Mouse (Mus musculus): ENCODE results near the gene Macf1. TPM values are rescaled to one million over a fixed set of nuclear protein-coding genes. Genes with fewer than 3 reads are reported as not detected.

Macf1 gene
- polyA plus RNA-seq, 1 experiment, result 142 TPM

GRCm38 (mm10) chr4:123313010-123313409 lies 371.1 kb downstream of the Macf1 start:
- 24% methylated on average over 6 of the region's 6 CpGs for WGBS
- no peak overlapping the region for H3K27ac ChIP-seq (ENCODE audit: insufficient read depth, low read length)
- TF ChIP-seq CTCF (IDR thresholded peaks at IDR 0.05; ENCODE audit: extremely low read depth, insufficient read depth, insufficient read length, insufficient replicate concordance) (no peak), POLR2A (IDR thresholded peaks at IDR 0.05; ENCODE audit: low read depth, low read length) (no peak)
- no peak overlapping the region for H3K4me3 ChIP-seq (ENCODE audit: extremely low read depth, insufficient read depth, insufficient read length)
- DNase-seq (ENCODE audit: low read depth in 1 of 2, low spot score in 2 of 2), result no peak
- no peaks in the 10 kb centered on the region for H3K36me3 ChIP-seq (ENCODE audit: control insufficient read depth, insufficient read depth, low read length)
- H3K4me1 ChIP-seq (ENCODE audit: control insufficient read depth, insufficient read depth, insufficient read length), result peaks cover 2% of the 10 kb centered on the region; the same call in 1 of the 2 replicates
- no peaks in the 10 kb centered on the region for H3K27me3 ChIP-seq (ENCODE audit: control insufficient read depth, insufficient read depth, low read length)

- 50% methylated on average over 7 of the region's 7 CpGs for WGBS
- Histone ChIP-seq H3K27ac (ENCODE audit: insufficient read depth, low read length) (no peak overlapping the region), H3K4me1 (ENCODE audit: control insufficient read depth, insufficient read depth, insufficient read length) (peaks cover 2% of the 10 kb centered on the region; the same call in 1 of the 2 replicates), H3K36me3 (ENCODE audit: control insufficient read depth, insufficient read depth, low read length) (no peaks in the 10 kb centered on the region), H3K4me3 (ENCODE audit: extremely low read depth, insufficient read depth, insufficient read length) (no peak overlapping the region), H3K27me3 (ENCODE audit: control insufficient read depth, insufficient read depth, low read length) (no peaks in the 10 kb centered on the region)
- TF ChIP-seq POLR2A (IDR thresholded peaks at IDR 0.05; ENCODE audit: low read depth, low read length), result no peak
- peak in 1 of 2 experiments; percentile 11 for DNase-seq (ENCODE audit: low read depth in 1 of 2, low spot score in 2 of 2)
Measured at GRCm38 (mm10) chr4:123311845-123312244, 372.3 kb downstream of the Macf1 start.

- no peak for TF ChIP-seq CTCF (IDR thresholded peaks at IDR 0.05; ENCODE audit: extremely low read depth, insufficient read depth, insufficient read length, insufficient replicate concordance)
- no peak for TF ChIP-seq POLR2A (IDR thresholded peaks at IDR 0.05; ENCODE audit: low read depth, low read length)
- peaks cover 7% of the 10 kb centered on the region; the same call in 1 of the 2 replicates for H3K4me1 ChIP-seq (ENCODE audit: control insufficient read depth, insufficient read depth, insufficient read length)
Measured at GRCm38 (mm10) chr4:123308292-123308691, 375.9 kb downstream of the Macf1 start.

GRCm38 (mm10) chr4:123306999-123307398 lies 377.2 kb downstream of the Macf1 start:
- H3K27me3 ChIP-seq (ENCODE audit: control insufficient read depth, insufficient read depth, low read length), result no peaks in the 10 kb centered on the region
- no peak for DNase-seq (ENCODE audit: low read depth in 1 of 2, low spot score in 2 of 2)
- H3K4me3 ChIP-seq (ENCODE audit: extremely low read depth, insufficient read depth, insufficient read length), result no peak overlapping the region
- peaks cover 5% of the 10 kb centered on the region; the same call in 1 of the 2 replicates for H3K36me3 ChIP-seq (ENCODE audit: control insufficient read depth, insufficient read depth, low read length)
- TF ChIP-seq POLR2A (IDR thresholded peaks at IDR 0.05; ENCODE audit: low read depth, low read length) (no peak), CTCF (IDR thresholded peaks at IDR 0.05; ENCODE audit: extremely low read depth, insufficient read depth, insufficient read length, insufficient replicate concordance) (no peak)
- peaks cover 5% of the 10 kb centered on the region; the same call in 1 of the 2 replicates for H3K4me1 ChIP-seq (ENCODE audit: control insufficient read depth, insufficient read depth, insufficient read length)
- 92% methylated on average over 10 of the region's 10 CpGs for WGBS
- no peak overlapping the region for H3K27ac ChIP-seq (ENCODE audit: insufficient read depth, low read length)

More at GRCm38 (mm10) chr4:123308292-123308691, 375.9 kb downstream of the Macf1 start:
- Histone ChIP-seq H3K36me3 (ENCODE audit: control insufficient read depth, insufficient read depth, low read length) (0 out of 2 replicates have a peak, but pooled peaks cover 1% of the 10 kb centered on the region), H3K4me3 (ENCODE audit: extremely low read depth, insufficient read depth, insufficient read length) (no peak overlapping the region), H3K27ac (ENCODE audit: insufficient read depth, low read length) (no peak overlapping the region), H3K27me3 (ENCODE audit: control insufficient read depth, insufficient read depth, low read length) (no peaks in the 10 kb centered on the region)
- 66% methylated on average over 3 of the region's 3 CpGs for WGBS
- DNase-seq (ENCODE audit: low read depth in 1 of 2, low spot score in 2 of 2), result no peak

GRCm38 (mm10) chr4:123305789-123306188 lies 378.4 kb downstream of the Macf1 start:
- Histone ChIP-seq H3K27me3 (ENCODE audit: control insufficient read depth, insufficient read depth, low read length) (no peaks in the 10 kb centered on the region), H3K4me1 (ENCODE audit: control insufficient read depth, insufficient read depth, insufficient read length) (peaks cover 5% of the 10 kb centered on the region; the same call in 1 of the 2 replicates), H3K27ac (ENCODE audit: insufficient read depth, low read length) (no peak overlapping the region), H3K36me3 (ENCODE audit: control insufficient read depth, insufficient read depth, low read length) (peaks cover 5% of the 10 kb centered on the region), H3K4me3 (ENCODE audit: extremely low read depth, insufficient read depth, insufficient read length) (no peak overlapping the region)
- 4% methylated on average over 3 of the region's 3 CpGs for WGBS
- TF ChIP-seq CTCF (IDR thresholded peaks at IDR 0.05; ENCODE audit: extremely low read depth, insufficient read depth, insufficient read length, insufficient replicate concordance) (peak; percentile 24; the same call in 1 of the 2 replicates), POLR2A (IDR thresholded peaks at IDR 0.05; ENCODE audit: low read depth, low read length) (no peak)
- DNase-seq (ENCODE audit: low read depth in 1 of 2, low spot score in 2 of 2), result peak in 1 of 2 experiments; percentile 27

Other genes starting within 250 kb of the Macf1 start
- 10.4 and 20.3 TPM in 2 replicates for gene Ndufs5, start 33.8 kb upstream of the Macf1 start, polyA plus RNA-seq (2012; rRNA removed)
- 21.7 and 29.6 TPM in 2 replicates for gene Akirin1, start 66.0 kb upstream of the Macf1 start, polyA plus RNA-seq (2012; rRNA removed)
- gene Rhbdl2, start 103.5 kb upstream of the Macf1 start, polyA plus RNA-seq (2012; rRNA removed), result 0.18 and 0.53 TPM in 2 replicates
- not detected in 2 replicates for gene 4933427I04Rik, start 175.3 kb upstream of the Macf1 start, polyA plus RNA-seq (2012; rRNA removed)
- gene Mycbp, start 220.5 kb upstream of the Macf1 start, polyA plus RNA-seq (2012; rRNA removed), result 3.8 and 4.5 TPM in 2 replicates
- gene Rragc, start 233.1 kb upstream of the Macf1 start, polyA plus RNA-seq (2012; rRNA removed), result 24.9 and 26.5 TPM in 2 replicates
- gene 4930535I16Rik, start 233.7 kb upstream of the Macf1 start, polyA plus RNA-seq (2012; rRNA removed), result not detected in 2 replicates